Mouse (Mus musculus): ENCODE data around the gene Kndc1. TPM values are rescaled to one million over a fixed set of nuclear protein-coding genes. Genes with fewer than 3 reads are reported as not detected.

Gene Kndc1
- total and polyA plus RNA-seq, 3 experiments, result 0.47 TPM; not detected in 2

GRCm38 (mm10) chr7:139956658-139957057 is 62.2 kb downstream of the Kndc1 start:
- WGBS, result 81% methylated on average over 3 of the region's 3 CpGs
- TF ChIP-seq POLR2A (IDR thresholded peaks at IDR 0.05; ENCODE audit: insufficient read depth, low read depth, low read length) (no peak), EP300 (IDR thresholded peaks at IDR 0.05; ENCODE audit: insufficient read depth, low read depth, low read length) (no peak), CTCF (IDR thresholded peaks at IDR 0.05) (no peak)
- Histone ChIP-seq H3K4me3 (no peak overlapping the region), H3K9ac (ENCODE audit: low read depth, low read length) (no peak overlapping the region), H3K27me3 (ENCODE audit: control insufficient read depth, insufficient read depth, low read length) (no peaks in the 10 kb centered on the region), H3K79me2 (replicated peaks; ENCODE audit: control insufficient read depth, insufficient read depth, low read length) (no peaks in the 10 kb centered on the region), H3K36me3 (ENCODE audit: control insufficient read depth, insufficient read depth, low read length) (no peaks in the 10 kb centered on the region), H3K27ac (no peak overlapping the region), H3K4me1 (ENCODE audit: control insufficient read depth, insufficient read depth, low read length) (no peaks in the 10 kb centered on the region)
- DNase-seq, result no peak
- intact Hi-C loops (cut with DNase I), result no loop called here

- no peaks in the 10 kb centered on the region for H3K79me2 ChIP-seq (replicated peaks; ENCODE audit: control insufficient read depth, insufficient read depth, low read length)
- 36% methylated on average over 11 of the region's 11 CpGs for WGBS
- DNase-seq, result no peak
- no peak overlapping the region for H3K4me3 ChIP-seq
- H3K36me3 ChIP-seq (ENCODE audit: control insufficient read depth, insufficient read depth, low read length), result no peaks in the 10 kb centered on the region
- intact Hi-C loops (cut with DNase I), result no loop called here
- TF ChIP-seq POLR2A (IDR thresholded peaks at IDR 0.05; ENCODE audit: insufficient read depth, low read depth, low read length), result no peak
- TF ChIP-seq CTCF (IDR thresholded peaks at IDR 0.05), result no peak
- TF ChIP-seq EP300 (IDR thresholded peaks at IDR 0.05; ENCODE audit: insufficient read depth, low read depth, low read length), result no peak
- no peak overlapping the region for H3K27ac ChIP-seq
- H3K27me3 ChIP-seq (ENCODE audit: control insufficient read depth, insufficient read depth, low read length), result no peaks in the 10 kb centered on the region
- no peaks in the 10 kb centered on the region for H3K4me1 ChIP-seq (ENCODE audit: control insufficient read depth, insufficient read depth, low read length)
- H3K9ac ChIP-seq (ENCODE audit: low read depth, low read length), result no peak overlapping the region
These were observed 62.9 kb downstream of the Kndc1 start for GRCm38 (mm10) chr7:139957437-139957836.

- TF ChIP-seq EP300 (IDR thresholded peaks at IDR 0.05; ENCODE audit: insufficient read depth, low read depth, low read length) (no peak), CTCF (IDR thresholded peaks at IDR 0.05) (no peak), POLR2A (IDR thresholded peaks at IDR 0.05; ENCODE audit: insufficient read depth, low read depth, low read length) (no peak)
- Histone ChIP-seq H3K36me3 (ENCODE audit: control insufficient read depth, insufficient read depth, low read length) (no peaks in the 10 kb centered on the region), H3K4me3 (no peak overlapping the region), H3K4me1 (ENCODE audit: control insufficient read depth, insufficient read depth, low read length) (no peaks in the 10 kb centered on the region), H3K27ac (no peak overlapping the region), H3K79me2 (replicated peaks; ENCODE audit: control insufficient read depth, insufficient read depth, low read length) (no peaks in the 10 kb centered on the region), H3K9ac (ENCODE audit: low read depth, low read length) (no peak overlapping the region), H3K27me3 (ENCODE audit: control insufficient read depth, insufficient read depth, low read length) (no peaks in the 10 kb centered on the region)
- WGBS, result 17% methylated on average over 11 of the region's 11 CpGs
- no peak for DNase-seq
- intact Hi-C loops (cut with DNase I), result no loop called here
These were observed 63.5 kb downstream of the Kndc1 start for GRCm38 (mm10) chr7:139957958-139958357.

- intact Hi-C loops (cut with DNase I), result no loop called here
- 74% methylated on average over 10 of the region's 10 CpGs for WGBS
- H3K9ac ChIP-seq (ENCODE audit: low read depth, low read length), result no peak overlapping the region
- no peak overlapping the region for H3K4me3 ChIP-seq
- H3K79me2 ChIP-seq (replicated peaks; ENCODE audit: control insufficient read depth, insufficient read depth, low read length), result no peaks in the 10 kb centered on the region
- H3K36me3 ChIP-seq (ENCODE audit: control insufficient read depth, insufficient read depth, low read length), result no peaks in the 10 kb centered on the region
- H3K27ac ChIP-seq, result no peak overlapping the region
- no peak for DNase-seq
- no peaks in the 10 kb centered on the region for H3K27me3 ChIP-seq (ENCODE audit: control insufficient read depth, insufficient read depth, low read length)
- TF ChIP-seq EP300 (IDR thresholded peaks at IDR 0.05; ENCODE audit: insufficient read depth, low read depth, low read length), result no peak
- TF ChIP-seq POLR2A (IDR thresholded peaks at IDR 0.05; ENCODE audit: insufficient read depth, low read depth, low read length), result no peak
- no peak for TF ChIP-seq CTCF (IDR thresholded peaks at IDR 0.05)
- H3K4me1 ChIP-seq (ENCODE audit: control insufficient read depth, insufficient read depth, low read length), result no peaks in the 10 kb centered on the region
These were observed 66.6 kb downstream of the Kndc1 start for GRCm38 (mm10) chr7:139961141-139961540.

GRCm38 (mm10) chr7:139963814-139964213 is 69.3 kb downstream of the Kndc1 start:
- H3K36me3 ChIP-seq (ENCODE audit: control insufficient read depth, insufficient read depth, low read length), result no peaks in the 10 kb centered on the region
- no peaks in the 10 kb centered on the region for H3K27me3 ChIP-seq (ENCODE audit: control insufficient read depth, insufficient read depth, low read length)

GRCm38 (mm10) chr7:139967175-139967574 is 72.7 kb downstream of the Kndc1 start:
- Histone ChIP-seq H3K27me3 (ENCODE audit: control insufficient read depth, insufficient read depth, low read length) (no peaks in the 10 kb centered on the region), H3K4me1 (ENCODE audit: control insufficient read depth, insufficient read depth, low read length) (no peaks in the 10 kb centered on the region), H3K4me3 (no peak overlapping the region), H3K27ac (no peak overlapping the region), H3K9ac (ENCODE audit: low read depth, low read length) (no peak overlapping the region), H3K36me3 (ENCODE audit: control insufficient read depth, insufficient read depth, low read length) (no peaks in the 10 kb centered on the region), H3K79me2 (replicated peaks; ENCODE audit: control insufficient read depth, insufficient read depth, low read length) (no peaks in the 10 kb centered on the region)
- TF ChIP-seq POLR2A (IDR thresholded peaks at IDR 0.05; ENCODE audit: insufficient read depth, low read depth, low read length) (no peak), CTCF (IDR thresholded peaks at IDR 0.05) (no peak), EP300 (IDR thresholded peaks at IDR 0.05; ENCODE audit: insufficient read depth, low read depth, low read length) (no peak)
- DNase-seq, result no peak
- intact Hi-C loops (cut with DNase I), result loop anchor here (5.0 kb wide), 1 partner anchor 175 kb away; no protein-coding TSS in a partner anchor
- whole genome bisulfite sequencing, result 23% methylated on average over 4 of the region's 4 CpGs

More at GRCm38 (mm10) chr7:139963814-139964213, 69.3 kb downstream of the Kndc1 start:
- H3K4me3 ChIP-seq, result no peak overlapping the region
- DNase-seq, result no peak
- H3K27ac ChIP-seq, result no peak overlapping the region
- WGBS, result 62% methylated on average over 4 of the region's 4 CpGs
- intact Hi-C loops (cut with DNase I), result no loop called here
- H3K4me1 ChIP-seq (ENCODE audit: control insufficient read depth, insufficient read depth, low read length), result no peaks in the 10 kb centered on the region
- H3K79me2 ChIP-seq (replicated peaks; ENCODE audit: control insufficient read depth, insufficient read depth, low read length), result no peaks in the 10 kb centered on the region
- TF ChIP-seq POLR2A (IDR thresholded peaks at IDR 0.05; ENCODE audit: insufficient read depth, low read depth, low read length), result no peak
- TF ChIP-seq CTCF (IDR thresholded peaks at IDR 0.05), result no peak
- TF ChIP-seq EP300 (IDR thresholded peaks at IDR 0.05; ENCODE audit: insufficient read depth, low read depth, low read length), result no peak
- no peak overlapping the region for H3K9ac ChIP-seq (ENCODE audit: low read depth, low read length)

All from heart, adult 2 months (tissue).